Mouse (Mus musculus): ENCODE results near the gene Ptchd4.

GRCm38 (mm10) chr17:42276861-42277260, 38.9 kb upstream of the Ptchd4 start:
- TF ChIP-seq CTCF (IDR thresholded peaks at IDR 0.05; ENCODE audit: control insufficient read depth, insufficient read depth, insufficient read length) (no peak), MAX (IDR thresholded peaks at IDR 0.05) (no peak), USF1 (IDR thresholded peaks at IDR 0.05; ENCODE audit: low read depth) (no peak), MYOD1 (IDR thresholded peaks at IDR 0.05; ENCODE audit: control insufficient read depth, insufficient read length, low read depth) (no peak), FOSL1 (IDR thresholded peaks at IDR 0.05; ENCODE audit: insufficient read depth, low read length, poor library complexity, severe bottlenecking) (no peak), MYOG (IDR thresholded peaks at IDR 0.05; ENCODE audit: control insufficient read depth, extremely low read depth, insufficient read length) (no peak), CEBPB (IDR thresholded peaks at IDR 0.05; ENCODE audit: low read depth) (no peak)
